Mouse (Mus musculus) cortical plate, adult 2 months (tissue): ENCODE measurements at regions not wholly inside any gene's neighbourhood (a gene's known extent, or its start where the extent isn't known, plus 50 kb on each side); places are given as distances from the start of the nearest gene placed in this dataset.

Experiments
- H3K27ac ChIP-seq: fragments of 200-500 bp; 2 replicates; pipeline ENCODE4 v1.5.1; 2012; ENCODE audit warnings: low read length, control low read depth, inconsistent platforms; ENCODE audit not compliant: insufficient read depth
- H3K4me1 ChIP-seq: fragments of 200-500 bp; 2 replicates; pipeline ENCODE4 v1.6.1; 2011; ENCODE audit warnings: low read length; ENCODE audit not compliant: control insufficient read depth, insufficient read depth
- H3K4me3 ChIP-seq: fragments of 200-500 bp; 2 replicates; pipeline ENCODE4 v1.5.1; 2011; ENCODE audit warnings: mild to moderate bottlenecking, low read length, control low read depth; ENCODE audit not compliant: insufficient read depth
- CTCF ChIP-seq: fragments of 200-500 bp; IDR thresholded peaks from 2 replicates; pipeline ENCODE4 v1.5.1; 2011; ENCODE audit warnings: mild to moderate bottlenecking, control low read depth, low read length; ENCODE audit not compliant: insufficient read depth; ENCODE audit errors: extremely low read depth
- POLR2A ChIP-seq: fragments of 200-500 bp; IDR thresholded peaks from 2 replicates; pipeline ENCODE4 v1.6.1; 2011; ENCODE audit warnings: mild to moderate bottlenecking, low read length, control low read depth; ENCODE audit not compliant: insufficient read depth; ENCODE audit errors: extremely low read depth

DNA sequence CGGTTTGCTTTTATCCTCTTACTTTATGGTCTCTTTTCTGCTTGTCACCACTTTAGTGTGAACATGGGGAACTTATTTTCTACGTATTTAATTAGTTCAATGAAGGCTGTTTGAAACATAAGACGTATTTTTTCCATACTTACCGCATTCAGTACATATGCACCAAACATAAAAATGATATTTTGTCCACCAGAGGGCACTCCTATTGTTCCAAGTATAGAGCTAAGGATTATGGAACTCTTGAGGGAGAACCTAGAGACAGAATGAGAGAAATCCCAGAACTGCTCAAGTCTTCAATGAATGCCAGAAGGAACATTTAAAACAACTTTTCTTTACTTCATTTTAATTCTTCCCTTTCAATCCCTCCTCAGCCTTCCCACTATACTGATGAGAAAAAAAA lies 403.4 kb upstream of the Kif18a start:
- no peak overlapping the region for H3K4me3 ChIP-seq
- no peaks in the 10 kb centered on the region for H3K4me1 ChIP-seq
- TF ChIP-seq CTCF = no peak
- TF ChIP-seq POLR2A = no peak
- H3K27ac ChIP-seq = no peak overlapping the region

DNA sequence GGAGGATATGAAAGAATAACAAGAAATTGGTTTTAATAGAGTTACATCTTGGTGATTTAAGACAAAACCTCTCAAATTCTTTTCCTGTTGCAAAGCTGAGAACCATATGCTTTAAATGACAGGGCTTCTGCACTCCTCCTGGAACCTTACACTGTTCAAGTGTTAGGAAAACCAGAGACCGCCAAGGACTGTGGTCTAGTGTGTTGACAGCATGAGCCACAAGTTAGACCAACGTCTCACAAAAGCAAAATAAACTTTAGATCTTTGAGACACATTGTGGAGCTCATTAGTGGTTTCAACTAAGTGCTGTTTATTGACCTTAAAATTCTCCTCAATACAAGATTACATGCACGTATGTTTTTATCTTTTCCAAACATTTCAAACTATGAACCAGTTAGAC lies 402.9 kb upstream of the Kif18a start:
- TF ChIP-seq CTCF (no peak), POLR2A (no peak)
- H3K4me1 ChIP-seq = no peaks in the 10 kb centered on the region
- no peak overlapping the region for H3K4me3 ChIP-seq
- no peak overlapping the region for H3K27ac ChIP-seq

DNA sequence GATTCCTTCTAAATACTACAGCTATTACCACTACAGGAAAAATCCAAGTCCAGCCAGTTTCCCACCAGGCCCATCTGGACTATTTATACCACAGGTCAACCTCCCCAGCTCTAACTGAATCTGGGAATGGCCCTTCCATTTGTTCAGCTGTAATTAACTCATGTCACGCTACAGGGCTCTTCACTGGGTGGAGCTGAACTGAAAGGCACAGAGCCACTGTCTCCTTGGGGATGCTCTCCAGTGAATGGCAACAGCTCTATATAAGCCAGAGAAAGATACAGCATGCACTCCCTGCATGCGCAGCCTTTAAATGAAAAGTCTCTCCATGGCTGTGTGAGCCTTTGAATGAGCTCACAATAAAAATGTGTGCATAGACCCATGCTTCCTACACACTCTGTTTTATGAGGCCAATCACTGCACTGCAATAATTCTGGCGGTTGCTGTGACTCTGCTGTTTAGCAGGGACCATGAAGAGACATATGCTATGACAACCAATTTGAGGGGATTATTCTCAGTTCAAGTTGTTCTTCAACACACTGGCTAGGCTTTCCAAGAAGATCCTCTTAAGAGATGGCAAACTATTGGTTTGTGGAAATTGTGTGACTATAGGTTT lies 376.3 kb upstream of the Kif18a start:
- H3K4me3 ChIP-seq = no peak overlapping the region
- no peak overlapping the region for H3K27ac ChIP-seq
- TF ChIP-seq POLR2A (no peak), CTCF (no peak)
- no peaks in the 10 kb centered on the region for H3K4me1 ChIP-seq

- H3K4me1 ChIP-seq = no peaks in the 10 kb centered on the region
- no peak overlapping the region for H3K27ac ChIP-seq
- no peak overlapping the region for H3K4me3 ChIP-seq
- TF ChIP-seq POLR2A (no peak), CTCF (no peak)
Observed at GRCm38 (mm10) chr2:108913555-108913954, 367.0 kb upstream of the Kif18a start.

DNA sequence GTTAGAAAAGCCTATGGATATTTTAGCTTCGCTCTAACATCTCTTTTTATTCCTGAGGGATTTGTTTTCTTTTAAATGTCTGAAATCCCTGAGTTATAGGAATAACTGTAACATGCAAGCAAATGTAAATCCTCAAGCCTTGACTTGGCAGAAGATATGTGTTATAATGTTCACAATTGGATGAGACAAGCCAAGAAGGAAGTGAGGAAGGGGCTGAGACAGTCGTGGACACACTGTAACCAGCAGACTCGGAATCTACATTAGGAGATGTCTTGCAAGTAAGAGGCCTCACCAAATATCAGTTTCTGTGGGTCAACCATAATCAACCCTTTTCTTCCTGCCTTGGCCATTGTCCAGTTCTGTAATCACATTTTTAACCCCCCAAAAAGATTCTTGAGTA lies 366.6 kb upstream of the Kif18a start:
- Histone ChIP-seq H3K27ac (no peak overlapping the region), H3K4me3 (no peak overlapping the region), H3K4me1 (no peaks in the 10 kb centered on the region)
- no peak for TF ChIP-seq CTCF
- TF ChIP-seq POLR2A = no peak

DNA sequence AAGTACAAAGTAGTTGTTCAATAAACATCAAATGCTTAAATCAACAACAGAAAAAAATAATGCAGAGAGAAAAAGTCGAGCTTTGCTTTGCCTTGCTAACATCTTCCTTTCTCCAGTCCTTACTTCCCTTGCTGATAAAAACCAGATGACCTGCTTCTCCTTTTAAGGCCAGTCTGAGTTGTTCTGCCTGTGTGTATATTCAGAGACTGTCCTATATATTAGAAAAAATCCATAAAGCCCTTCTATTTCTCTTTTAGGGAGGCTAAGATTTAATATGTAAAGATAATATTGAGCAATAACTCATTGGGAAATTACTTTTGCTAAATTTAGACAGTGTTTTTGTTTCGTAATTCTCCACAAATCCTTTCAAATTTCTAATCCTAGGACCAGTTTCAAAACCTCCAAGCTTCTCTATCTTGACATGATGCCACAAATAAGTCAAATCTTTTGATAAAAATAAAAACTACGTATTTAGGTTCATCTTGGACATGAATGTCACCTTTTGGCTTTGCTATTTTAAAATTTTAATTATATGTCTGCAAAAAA lies 361.0 kb upstream of the Kif18a start:
- Histone ChIP-seq H3K4me3 (no peak overlapping the region), H3K27ac (no peak overlapping the region), H3K4me1 (no peaks in the 10 kb centered on the region)
- TF ChIP-seq POLR2A (no peak), CTCF (no peak)

DNA sequence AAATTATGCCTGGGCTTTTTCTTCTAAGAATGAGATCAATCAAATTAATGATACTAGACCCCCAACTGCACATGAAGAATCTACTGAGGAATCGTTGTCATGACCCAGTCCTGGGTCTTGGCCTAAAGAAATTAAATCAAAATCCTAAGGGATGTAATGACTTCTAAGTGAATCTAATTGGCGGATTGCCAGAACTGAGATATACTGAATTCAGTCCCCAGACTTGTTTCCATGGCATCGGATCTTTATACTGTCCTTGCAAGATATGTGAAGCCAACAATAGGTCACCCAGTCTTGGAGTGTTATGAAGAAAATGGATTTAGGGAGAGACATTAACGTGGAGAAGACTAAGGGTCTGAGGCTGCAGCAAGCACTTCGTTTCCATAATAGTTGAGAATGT lies 360.4 kb upstream of the Kif18a start:
- Histone ChIP-seq H3K27ac (no peak overlapping the region), H3K4me3 (no peak overlapping the region), H3K4me1 (no peaks in the 10 kb centered on the region)
- TF ChIP-seq POLR2A (no peak), CTCF (no peak)

DNA sequence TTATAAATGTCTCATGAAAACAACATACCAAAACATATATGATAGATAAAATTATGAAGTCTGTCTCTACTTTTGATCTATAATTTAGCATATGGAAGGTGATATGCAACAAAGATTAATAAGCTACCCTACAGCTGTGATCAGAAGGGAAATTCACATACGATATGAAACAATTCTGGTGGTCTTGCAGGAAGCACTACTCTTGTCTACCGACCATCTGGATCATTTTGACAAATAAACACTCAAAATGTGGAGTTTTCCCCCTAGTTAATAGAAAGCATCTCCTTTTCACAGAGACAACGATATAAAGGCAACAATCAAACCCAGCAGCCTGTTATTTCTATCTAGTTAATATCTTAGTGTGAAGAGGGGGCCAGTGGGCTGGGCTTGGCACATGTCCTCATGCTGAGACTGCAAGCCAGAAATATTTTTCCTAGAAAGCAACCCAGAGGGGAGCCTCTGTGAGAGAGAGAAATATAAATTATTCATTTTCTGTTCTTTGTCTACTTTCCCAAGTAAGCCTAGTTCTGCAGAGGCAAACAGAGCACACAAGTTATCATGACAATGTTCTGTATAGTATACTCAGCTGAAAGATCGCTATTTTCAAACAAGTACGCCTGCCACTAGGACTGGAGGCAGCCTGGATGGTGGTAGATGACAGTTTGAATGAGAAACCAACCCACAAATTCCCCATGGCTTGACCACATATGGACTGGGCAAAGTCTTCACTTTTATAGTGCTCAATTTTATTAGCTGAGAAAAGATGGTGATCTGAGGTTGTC lies 344.4 kb upstream of the Kif18a start:
- Histone ChIP-seq H3K4me3 (no peak overlapping the region), H3K27ac (no peak overlapping the region), H3K4me1 (no peaks in the 10 kb centered on the region)
- no peak for TF ChIP-seq CTCF
- no peak for TF ChIP-seq POLR2A

- TF ChIP-seq POLR2A = no peak
- TF ChIP-seq CTCF = no peak
- H3K4me3 ChIP-seq = no peak overlapping the region
- no peaks in the 10 kb centered on the region for H3K4me1 ChIP-seq
- no peak overlapping the region for H3K27ac ChIP-seq
Observed at GRCm38 (mm10) chr2:108980921-108981320, 299.6 kb upstream of the Kif18a start.

GRCm38 (mm10) chr2:109016223-109016622 lies 264.3 kb upstream of the Kif18a start:
- no peak for TF ChIP-seq CTCF
- no peaks in the 10 kb centered on the region for H3K4me1 ChIP-seq
- H3K4me3 ChIP-seq = no peak overlapping the region

More at GRCm38 (mm10) chr2:109016223-109016622, 264.3 kb upstream of the Kif18a start:
- no peak overlapping the region for H3K27ac ChIP-seq
